Mouse (Mus musculus): Measurements from ENCODE around the gene BC107364. TPM values are rescaled to one million over a fixed set of nuclear protein-coding genes. Genes with fewer than 3 reads are reported as not detected.
A peak's percentile ranks its signal among the peaks of the same experiment; 100 is the strongest.
"Not testable (repeated sequence)": the region's sequence is repeated elsewhere in the genome, so short reads cannot be mapped to it uniquely, and the experiment has no call there.

Gene BC107364
- polyA plus RNA-seq, 1 experiment from 2014 or later = not detected

- peaks cover 20% of the 10 kb centered on the region for H3K4me1 ChIP-seq (ENCODE audit: control insufficient read depth, low read depth, low read length)
- no peaks in the 10 kb centered on the region for H3K9me3 ChIP-seq (replicated peaks; ENCODE audit: control insufficient read depth, low read length)
- peak; percentile 86 for ATAC-seq (ENCODE audit: low read depth)
- peak overlapping the region; percentile 74 for H3K4me3 ChIP-seq (ENCODE audit: low read depth, low read length)
- WGBS (ENCODE audit: insufficient replicate concordance) = under 1% methylated on average over 64 of the region's 64 CpGs
- H3K27ac ChIP-seq (ENCODE audit: low read length) = peak overlapping the region; percentile 81
- H3K4me2 ChIP-seq (ENCODE audit: low read depth, low read length) = peak overlapping the region; percentile 81
- H3K9ac ChIP-seq (ENCODE audit: low read depth, low read length) = peak overlapping the region; percentile 77
- H3K36me3 ChIP-seq (ENCODE audit: control insufficient read depth, insufficient read depth) = no peaks in the 10 kb centered on the region
- peaks cover 17% of the 10 kb centered on the region for H3K27me3 ChIP-seq (ENCODE audit: control insufficient read depth, insufficient read depth, low read depth, low read length)
Observed at GRCm38 (mm10) chr3:96414126-96414950, 37.8 kb downstream of the BC107364 start.

DNA sequence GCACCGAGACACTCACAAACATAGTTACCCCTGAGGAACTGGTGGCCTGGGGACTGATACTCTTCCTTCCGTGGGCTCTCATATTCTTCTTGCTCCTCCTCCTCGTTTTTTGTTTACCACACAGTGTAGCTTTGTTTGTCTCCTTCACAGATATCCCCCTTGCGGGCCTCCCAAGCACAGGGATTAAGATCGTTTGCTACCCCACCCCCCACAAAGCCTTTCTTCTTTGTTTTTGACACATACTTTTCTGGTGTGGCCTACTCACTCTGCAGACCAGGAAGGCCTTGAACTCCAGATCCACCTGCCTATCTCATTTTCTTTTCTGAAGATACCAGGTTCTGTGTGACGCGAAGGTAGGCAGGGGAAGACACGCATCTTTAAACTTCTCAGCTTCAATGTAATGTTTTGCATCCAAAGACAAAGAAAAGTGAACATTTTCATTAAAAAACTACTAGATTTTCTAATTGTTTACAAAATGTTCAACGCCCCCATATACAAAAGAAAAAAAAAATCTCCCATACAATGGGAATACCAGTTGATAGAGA lies 38.5 kb downstream of the BC107364 start:
- Histone ChIP-seq H3K4me1 (ENCODE audit: control insufficient read depth, low read depth, low read length) (peaks cover 24% of the 10 kb centered on the region), H3K27me3 (ENCODE audit: control insufficient read depth, insufficient read depth, low read depth, low read length) (peaks cover 24% of the 10 kb centered on the region), H3K4me2 (ENCODE audit: low read depth, low read length) (peak overlapping the region; percentile 81), H3K4me3 (ENCODE audit: low read depth, low read length) (peak overlapping the region; percentile 74), H3K9me3 (replicated peaks; ENCODE audit: control insufficient read depth, low read length) (no peaks in the 10 kb centered on the region), H3K9ac (ENCODE audit: low read depth, low read length) (peak overlapping the region; percentile 77; the same call in 1 of the 2 replicates), H3K27ac (ENCODE audit: low read length) (no peak overlapping the region), H3K36me3 (ENCODE audit: control insufficient read depth, insufficient read depth) (no peaks in the 10 kb centered on the region)
- 40% methylated on average over 9 of the region's 9 CpGs for WGBS (ENCODE audit: insufficient replicate concordance)
- no peak for ATAC-seq (ENCODE audit: low read depth)

DNA sequence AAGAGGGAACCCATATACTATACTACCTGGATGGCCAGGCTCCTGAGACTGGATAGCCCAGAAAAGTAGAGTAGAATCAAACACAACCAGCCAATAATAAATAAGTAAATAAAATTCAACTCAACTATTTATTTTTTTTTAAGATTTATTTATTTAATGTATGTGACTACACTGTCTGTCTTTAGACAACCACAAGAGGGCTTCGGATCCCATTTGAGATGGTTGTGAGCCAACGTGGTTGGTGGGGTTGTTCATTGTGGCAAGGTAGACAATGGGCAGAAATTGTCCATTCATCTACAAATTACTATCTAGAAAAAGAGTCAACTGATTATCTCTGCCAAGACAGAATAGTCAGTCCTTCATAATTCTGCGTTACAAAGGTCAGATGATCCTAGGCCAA lies 40.3 kb downstream of the BC107364 start:
- no peak for ATAC-seq (ENCODE audit: low read depth)
- WGBS (ENCODE audit: insufficient replicate concordance) = 67% methylated on average over 3 of the region's 3 CpGs
- no peak overlapping the region for H3K27ac ChIP-seq (ENCODE audit: low read length)
- no peak overlapping the region for H3K4me3 ChIP-seq (ENCODE audit: low read depth, low read length)
- peaks cover 24% of the 10 kb centered on the region for H3K4me1 ChIP-seq (ENCODE audit: control insufficient read depth, low read depth, low read length)
- H3K27me3 ChIP-seq (ENCODE audit: control insufficient read depth, insufficient read depth, low read depth, low read length) = peaks cover 34% of the 10 kb centered on the region
- H3K9ac ChIP-seq (ENCODE audit: low read depth, low read length) = no peak overlapping the region
- H3K36me3 ChIP-seq (ENCODE audit: control insufficient read depth, insufficient read depth) = no peaks in the 10 kb centered on the region
- H3K4me2 ChIP-seq (ENCODE audit: low read depth, low read length) = no peak overlapping the region
- H3K9me3 ChIP-seq (replicated peaks; ENCODE audit: control insufficient read depth, low read length) = no peaks in the 10 kb centered on the region

GRCm38 (mm10) chr3:96410966-96411365 lies 41.1 kb downstream of the BC107364 start:
- ATAC-seq (ENCODE audit: low read depth) = no peak
- Histone ChIP-seq H3K9me3 (replicated peaks; ENCODE audit: control insufficient read depth, low read length) (no peaks in the 10 kb centered on the region), H3K4me1 (ENCODE audit: control insufficient read depth, low read depth, low read length) (peaks cover 24% of the 10 kb centered on the region), H3K4me3 (ENCODE audit: low read depth, low read length) (no peak overlapping the region), H3K27ac (ENCODE audit: low read length) (no peak overlapping the region), H3K27me3 (ENCODE audit: control insufficient read depth, insufficient read depth, low read depth, low read length) (peaks cover 39% of the 10 kb centered on the region), H3K9ac (ENCODE audit: low read depth, low read length) (no peak overlapping the region), H3K36me3 (ENCODE audit: control insufficient read depth, insufficient read depth) (no peaks in the 10 kb centered on the region), H3K4me2 (ENCODE audit: low read depth, low read length) (no peak overlapping the region)
- 58% methylated on average over 5 of the region's 5 CpGs for WGBS (ENCODE audit: insufficient replicate concordance)

GRCm38 (mm10) chr3:96409701-96410246 lies 42.3 kb downstream of the BC107364 start:
- Histone ChIP-seq H3K36me3 (ENCODE audit: control insufficient read depth, insufficient read depth) (no peaks in the 10 kb centered on the region), H3K4me1 (ENCODE audit: control insufficient read depth, low read depth, low read length) (peaks cover 14% of the 10 kb centered on the region), H3K4me2 (ENCODE audit: low read depth, low read length) (peak overlapping the region; percentile 43), H3K9ac (ENCODE audit: low read depth, low read length) (no peak overlapping the region), H3K27ac (ENCODE audit: low read length) (no peak overlapping the region), H3K9me3 (replicated peaks; ENCODE audit: control insufficient read depth, low read length) (no peaks in the 10 kb centered on the region), H3K27me3 (ENCODE audit: control insufficient read depth, insufficient read depth, low read depth, low read length) (peaks cover 51% of the 10 kb centered on the region), H3K4me3 (ENCODE audit: low read depth, low read length) (peak overlapping the region; percentile 7; the same call in 1 of the 2 replicates)
- 3% methylated on average over 31 of the region's 31 CpGs for WGBS (ENCODE audit: insufficient replicate concordance)
- peak; percentile 36 for ATAC-seq (ENCODE audit: low read depth)

GRCm38 (mm10) chr3:96408111-96408510 lies 44.0 kb downstream of the BC107364 start:
- not testable (repeated sequence) for H3K4me2 ChIP-seq (ENCODE audit: low read depth, low read length); ATAC-seq (ENCODE audit: low read depth); H3K36me3 ChIP-seq (ENCODE audit: control insufficient read depth, insufficient read depth); H3K9ac ChIP-seq (ENCODE audit: low read depth, low read length); H3K27ac ChIP-seq (ENCODE audit: low read length); H3K4me3 ChIP-seq (ENCODE audit: low read depth, low read length); H3K9me3 ChIP-seq (replicated peaks; ENCODE audit: control insufficient read depth, low read length)
- 78% methylated on average over 8 of the region's 10 CpGs for WGBS (ENCODE audit: insufficient replicate concordance)
- H3K4me1 ChIP-seq (ENCODE audit: control insufficient read depth, low read depth, low read length) = peaks cover 13% of the 10 kb centered on the region
- peaks cover 68% of the 10 kb centered on the region for H3K27me3 ChIP-seq (ENCODE audit: control insufficient read depth, insufficient read depth, low read depth, low read length)

GRCm38 (mm10) chr3:96405541-96406503 lies 46.3 kb downstream of the BC107364 start:
- Histone ChIP-seq H3K4me2 (ENCODE audit: low read depth, low read length) (no peak overlapping the region), H3K9me3 (replicated peaks; ENCODE audit: control insufficient read depth, low read length) (no peaks in the 10 kb centered on the region), H3K9ac (ENCODE audit: low read depth, low read length) (no peak overlapping the region), H3K27me3 (ENCODE audit: control insufficient read depth, insufficient read depth, low read depth, low read length) (peaks cover 81% of the 10 kb centered on the region), H3K27ac (ENCODE audit: low read length) (no peak overlapping the region), H3K4me3 (ENCODE audit: low read depth, low read length) (no peak overlapping the region), H3K4me1 (ENCODE audit: control insufficient read depth, low read depth, low read length) (peaks cover 18% of the 10 kb centered on the region), H3K36me3 (ENCODE audit: control insufficient read depth, insufficient read depth) (no peaks in the 10 kb centered on the region)
- WGBS (ENCODE audit: insufficient replicate concordance) = 49% methylated on average over 32 of the region's 32 CpGs
- ATAC-seq (ENCODE audit: low read depth) = no peak

- H3K9me3 ChIP-seq (replicated peaks; ENCODE audit: control insufficient read depth, low read length) = no peaks in the 10 kb centered on the region
- WGBS (ENCODE audit: insufficient replicate concordance) = 22% methylated on average over 11 of the region's 11 CpGs
- no peak overlapping the region for H3K27ac ChIP-seq (ENCODE audit: low read length)
- no peaks in the 10 kb centered on the region for H3K36me3 ChIP-seq (ENCODE audit: control insufficient read depth, insufficient read depth)
- H3K4me1 ChIP-seq (ENCODE audit: control insufficient read depth, low read depth, low read length) = peaks cover 18% of the 10 kb centered on the region
- H3K9ac ChIP-seq (ENCODE audit: low read depth, low read length) = no peak overlapping the region
- peaks cover 81% of the 10 kb centered on the region for H3K27me3 ChIP-seq (ENCODE audit: control insufficient read depth, insufficient read depth, low read depth, low read length)
- H3K4me3 ChIP-seq (ENCODE audit: low read depth, low read length) = no peak overlapping the region
- no peak for ATAC-seq (ENCODE audit: low read depth)
- H3K4me2 ChIP-seq (ENCODE audit: low read depth, low read length) = no peak overlapping the region
Observed at GRCm38 (mm10) chr3:96405004-96405403, 47.1 kb downstream of the BC107364 start.

Measured in liver, embryonic 16.5 days (tissue).